Mouse (Mus musculus) midbrain, postnatal 0 days (tissue): ENCODE measurements around the gene Glp2r. TPM values are rescaled to one million over a fixed set of nuclear protein-coding genes. Genes with fewer than 3 reads are reported as not detected.

Experiments used
- ATAC-seq: fragments of 200-750 bp; cut with Nextera tagmentation; 2 replicates; pipeline ENCODE4 v1.8.0; 2017; ENCODE audit warnings: moderate number of reproducible peaks, mild to moderate bottlenecking, moderate TSS enrichment, moderate library complexity; ENCODE audit not compliant: low FRiP score
- DNase-seq: peaks from one replicate; pipeline ENCODE4 v3.0.0-alpha.2; 2015; ENCODE audit warnings: low spot score
- H3K27ac ChIP-seq: fragments of 300-500 bp; sonication (generic); 2 replicates; pipeline ENCODE4 v1.5.1; 2014; ENCODE audit warnings: low read depth, mild to moderate bottlenecking, low read length, mixed read lengths
- H3K27me3 ChIP-seq: fragments of 300-500 bp; sonication (generic); 2 replicates; pipeline ENCODE4 v1.6.1; 2014; ENCODE audit warnings: low read length, control low read depth, mixed read lengths; ENCODE audit not compliant: insufficient read depth
- H3K36me3 ChIP-seq: fragments of 300-500 bp; sonication (generic); 2 replicates; pipeline ENCODE4 v1.6.1; 2014; ENCODE audit warnings: low read length, control low read depth, mixed read lengths; ENCODE audit not compliant: insufficient read depth
- H3K4me1 ChIP-seq: fragments of 300-500 bp; sonication (generic); 2 replicates; pipeline ENCODE4 v1.6.1; 2014; ENCODE audit warnings: mild to moderate bottlenecking, control low read depth, antibody characterized with exemption, low read length, mixed read lengths; ENCODE audit not compliant: insufficient read depth
- H3K4me2 ChIP-seq: fragments of 300-500 bp; sonication (generic); 2 replicates; pipeline ENCODE4 v1.6.1; 2014; ENCODE audit warnings: low read depth, mild to moderate bottlenecking, low read length, mixed read lengths; ENCODE audit not compliant: poor library complexity, severe bottlenecking
- H3K4me3 ChIP-seq: fragments of 300-500 bp; sonication (generic); 2 replicates; pipeline ENCODE4 v1.5.1; 2014; ENCODE audit warnings: low read depth, mild to moderate bottlenecking, low read length, moderate library complexity
- H3K9ac ChIP-seq: fragments of 300-500 bp; sonication (generic); replicated peaks from 2 replicates; pipeline ENCODE4 v1.6.1; 2014; ENCODE audit warnings: mild to moderate bottlenecking, low read length, moderate library complexity, mixed read lengths; ENCODE audit not compliant: poor library complexity, severe bottlenecking
- H3K9me3 ChIP-seq: fragments of 300-500 bp; sonication (generic); 2 replicates; pipeline ENCODE4 v1.6.1; 2016; ENCODE audit warnings: low read length, control low read depth
- CTCF ChIP-seq: IDR thresholded peaks from 2 replicates; pipeline ENCODE4 v1.5.1; 2016; ENCODE audit warnings: antibody characterized with exemption, mild to moderate bottlenecking
- WGBS: fragments of 180-500 bp; shearing (Covaris S2); extraction: QIAGEN DNeasy Blood & Tissue Kit; methylation state at CpG from one replicate; pipeline ENCODE4 v1.1.7; 2014; 5-methylcytosine and 5-hydroxymethylcytosine counted together
- polyA plus RNA-seq: library from polyadenylated mRNA; unstranded; fragments of >200 nt; fragmentation: Nextera tagmentation; extraction: Ambion mirVana; gene quantifications from 2 replicates; pipeline ENCODE4 v1.2.1, GENCODE M21; 2015
- total RNA-seq: library from RNA; depleted of rRNA; stranded (reverse); fragments of >200 nt; gene quantifications from 2 replicates; pipeline ENCODE4 v1.2.3, GENCODE M21; 2014

Gene Glp2r
- total and polyA plus RNA-seq, 2 experiments from 2014 or later = 0.07 to 0.11 TPM

GRCm38 (mm10) chr11:67663437-67663836, 107.5 kb downstream of the Glp2r start:
- Histone ChIP-seq H3K27ac (no peak overlapping the region), H3K4me2 (no peak overlapping the region)

GRCm38 (mm10) chr11:67661465-67661864, 109.5 kb downstream of the Glp2r start:
- TF ChIP-seq CTCF = no peak
- 88% methylated on average over 8 of the region's 8 CpGs for WGBS

More at GRCm38 (mm10) chr11:67663437-67663836, 107.5 kb downstream of the Glp2r start:
- Histone ChIP-seq H3K4me3 (no peak overlapping the region), H3K9ac (no peak overlapping the region), H3K36me3 (peaks cover 16% of the 10 kb centered on the region), H3K27me3 (no peaks in the 10 kb centered on the region), H3K9me3 (no peaks in the 10 kb centered on the region), H3K4me1 (no peaks in the 10 kb centered on the region)
- ATAC-seq (no peak), DNase-seq (no peak)
- 89% methylated on average over 4 of the region's 4 CpGs for WGBS
- no peak for TF ChIP-seq CTCF

GRCm38 (mm10) chr11:67657685-67658382, 113.1 kb downstream of the Glp2r start:
- ATAC-seq (no peak), DNase-seq (peak; percentile 75)
- 45% methylated on average over 11 of the region's 11 CpGs for WGBS
- TF ChIP-seq CTCF = peak; percentile 91
- Histone ChIP-seq H3K4me3 (no peak overlapping the region), H3K27ac (0 out of 2 replicates have a peak overlapping the region, but pooled peaks have one; percentile 18), H3K27me3 (no peaks in the 10 kb centered on the region), H3K4me2 (no peak overlapping the region), H3K36me3 (peaks cover 12% of the 10 kb centered on the region), H3K9ac (no peak overlapping the region), H3K9me3 (no peaks in the 10 kb centered on the region), H3K4me1 (peaks cover 9% of the 10 kb centered on the region; the same call in 1 of the 2 replicates)

More at GRCm38 (mm10) chr11:67661465-67661864, 109.5 kb downstream of the Glp2r start:
- H3K36me3 ChIP-seq = peaks cover 16% of the 10 kb centered on the region
- no peak for DNase-seq
- H3K27me3 ChIP-seq = no peaks in the 10 kb centered on the region
- no peak overlapping the region for H3K9ac ChIP-seq
- no peak overlapping the region for H3K4me2 ChIP-seq
- ATAC-seq = no peak
- H3K27ac ChIP-seq = no peak overlapping the region
- H3K9me3 ChIP-seq = no peaks in the 10 kb centered on the region
- no peaks in the 10 kb centered on the region for H3K4me1 ChIP-seq
- H3K4me3 ChIP-seq = no peak overlapping the region

DNA sequence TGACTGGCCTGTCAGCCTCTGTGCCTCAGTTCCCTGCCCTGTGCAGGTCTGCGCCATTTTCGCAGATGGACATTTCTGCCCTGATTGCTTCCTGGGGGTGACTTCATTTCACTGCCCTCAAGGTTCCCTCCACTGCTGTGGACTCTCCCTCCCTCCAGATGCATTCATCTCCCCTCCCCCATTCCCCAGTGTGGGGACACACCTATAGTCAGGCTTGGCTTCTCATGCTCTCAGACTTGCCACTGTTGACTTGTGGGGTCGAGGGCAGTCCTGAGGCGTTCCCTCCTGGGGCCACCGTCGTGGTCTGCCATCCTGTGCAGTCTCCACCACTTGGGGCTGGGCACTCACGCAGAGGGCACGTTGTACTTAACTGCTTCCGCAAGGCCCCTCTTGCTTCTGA, 114.1 kb downstream of the Glp2r start:
- no peaks in the 10 kb centered on the region for H3K9me3 ChIP-seq
- H3K4me2 ChIP-seq = no peak overlapping the region
- 89% methylated on average over 9 of the region's 9 CpGs for WGBS
- no peak for TF ChIP-seq CTCF
- H3K27me3 ChIP-seq = no peaks in the 10 kb centered on the region
- peaks cover 8% of the 10 kb centered on the region for H3K36me3 ChIP-seq
- no peak overlapping the region for H3K27ac ChIP-seq
- H3K4me3 ChIP-seq = no peak overlapping the region
- peaks cover 18% of the 10 kb centered on the region; the same call in 1 of the 2 replicates for H3K4me1 ChIP-seq
- no peak for DNase-seq
- ATAC-seq = no peak
- no peak overlapping the region for H3K9ac ChIP-seq

GRCm38 (mm10) chr11:67656366-67656765, 114.6 kb downstream of the Glp2r start:
- Histone ChIP-seq H3K36me3 (peaks cover 5% of the 10 kb centered on the region; the same call in 1 of the 2 replicates), H3K4me3 (no peak overlapping the region), H3K9ac (no peak overlapping the region), H3K9me3 (no peaks in the 10 kb centered on the region), H3K27ac (no peak overlapping the region), H3K27me3 (no peaks in the 10 kb centered on the region), H3K4me1 (peaks cover 18% of the 10 kb centered on the region; the same call in 1 of the 2 replicates), H3K4me2 (no peak overlapping the region)
- 85% methylated on average over 7 of the region's 7 CpGs for WGBS
- DNase-seq (no peak), ATAC-seq (no peak)
- no peak for TF ChIP-seq CTCF

DNA sequence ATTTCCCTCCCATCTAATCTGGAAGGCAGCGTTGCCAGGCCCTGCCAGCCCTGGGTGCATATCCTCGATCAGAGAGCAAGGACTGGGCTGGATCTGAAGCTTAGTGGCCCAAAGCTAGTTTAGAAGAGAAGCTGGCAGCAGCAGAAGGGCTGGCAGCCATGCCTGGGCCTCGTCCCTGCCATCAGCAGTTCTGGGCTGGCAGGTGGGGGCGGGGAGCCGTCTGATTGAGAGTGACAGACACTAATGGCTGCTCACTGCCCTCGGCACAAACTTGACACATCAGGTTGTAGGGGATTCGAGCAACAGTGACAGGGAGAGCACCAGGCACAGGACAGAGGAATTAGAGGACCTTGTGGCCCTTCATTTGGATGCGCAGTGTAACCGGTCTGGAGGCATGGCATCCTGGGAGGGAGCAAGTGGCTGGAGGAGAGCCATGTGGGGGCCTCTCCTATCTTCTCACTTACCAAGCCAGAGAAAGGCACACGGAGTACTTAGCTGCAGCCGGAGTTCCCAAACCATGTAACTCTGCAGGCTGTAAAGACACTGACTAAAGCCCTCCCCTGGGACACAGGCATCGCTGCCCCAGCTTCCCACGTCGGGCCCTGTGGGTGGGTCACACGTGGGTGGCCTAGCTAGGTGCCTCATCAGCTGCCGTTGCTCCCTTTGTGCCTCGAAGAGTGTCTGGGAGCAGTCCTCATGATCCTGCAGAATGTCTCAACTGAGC, 115.6 kb downstream of the Glp2r start:
- ATAC-seq (no peak), DNase-seq (peak; percentile 52)
- H3K36me3 ChIP-seq = no peaks in the 10 kb centered on the region
- no peak overlapping the region for H3K4me3 ChIP-seq
- H3K27ac ChIP-seq = no peak overlapping the region
- H3K4me1 ChIP-seq = peaks cover 18% of the 10 kb centered on the region; the same call in 1 of the 2 replicates
- no peaks in the 10 kb centered on the region for H3K9me3 ChIP-seq
- 63% methylated on average over 17 of the region's 17 CpGs for WGBS
- no peak overlapping the region for H3K4me2 ChIP-seq
- no peaks in the 10 kb centered on the region for H3K27me3 ChIP-seq
- no peak for TF ChIP-seq CTCF
- 0 out of 2 replicates have a peak overlapping the region, but pooled peaks have one; percentile 13 for H3K9ac ChIP-seq
